Mouse (Mus musculus): ENCODE data around the gene Fdps. TPM values are rescaled to one million over a fixed set of nuclear protein-coding genes. Genes with fewer than 3 reads are reported as not detected.

Fdps gene
- total RNA-seq, 1 experiment = 184 TPM

- Histone ChIP-seq H3K27ac (ENCODE audit: insufficient read depth, low read depth, low read length, poor library complexity, severe bottlenecking) (no peak overlapping the region), H3K4me3 (ENCODE audit: insufficient read depth in 1 of 2, low read depth in 1 of 2, low read length in 2 of 2, poor library complexity in 1 of 2, severe bottlenecking in 1 of 2) (no peak overlapping the region), H3K4me1 (ENCODE audit: control insufficient read depth in 2 of 2, insufficient read depth in 2 of 2, low read length in 2 of 2, poor library complexity in 1 of 2) (peaks cover 0 to 12% of the 10 kb centered on the region in 2 experiments; a peak in 1 of 4 replicates), H3K9ac (ENCODE audit: insufficient read depth, low read depth, low read length, poor library complexity, severe bottlenecking) (no peak overlapping the region), H3K36me3 (ENCODE audit: control insufficient read depth, insufficient read depth, low read length, poor library complexity, severe bottlenecking) (no peaks in the 10 kb centered on the region), H3K9me3 (ENCODE audit: control insufficient read depth, insufficient read depth, low read depth, low read length) (no peaks in the 10 kb centered on the region)
- TF ChIP-seq ZNF384 (IDR thresholded peaks at IDR 0.05; ENCODE audit: low read depth, low read length) (no peak), ZC3H11A (IDR thresholded peaks at IDR 0.05; ENCODE audit: borderline replicate concordance, low read depth, low read length) (no peak), CHD2 (IDR thresholded peaks at IDR 0.05; ENCODE audit: low read depth, low read length) (no peak), HCFC1 (IDR thresholded peaks at IDR 0.05; ENCODE audit: borderline replicate concordance, insufficient read depth, low read length) (no peak), MAFK (IDR thresholded peaks at IDR 0.05; ENCODE audit: insufficient read depth, low read depth, low read length) (no peak)
- in situ Hi-C loops (cut with MboI; ENCODE audit: low sequenced_read_pairs in 2 of 2, unreplicated experiment in 2 of 2) = no loop called here
- no peak for DNase-seq (ENCODE audit: low read depth, low spot score)
Measured at GRCm38 (mm10) chr3:89145566-89145965, 43.8 kb upstream of the Fdps start.

- H3K4me1 ChIP-seq (ENCODE audit: control insufficient read depth in 2 of 2, insufficient read depth in 2 of 2, low read length in 2 of 2, poor library complexity in 1 of 2) = peaks cover 0 to 6% of the 10 kb centered on the region in 2 experiments; a peak in 1 of 4 replicates
- H3K9me3 ChIP-seq (ENCODE audit: control insufficient read depth, insufficient read depth, low read depth, low read length) = no peaks in the 10 kb centered on the region
- in situ Hi-C loops (cut with MboI; ENCODE audit: low sequenced_read_pairs in 2 of 2, unreplicated experiment in 2 of 2) = no loop called here
- H3K27ac ChIP-seq (ENCODE audit: insufficient read depth, low read depth, low read length, poor library complexity, severe bottlenecking) = no peak overlapping the region
- no peak overlapping the region for H3K9ac ChIP-seq (ENCODE audit: insufficient read depth, low read depth, low read length, poor library complexity, severe bottlenecking)
- no peak overlapping the region for H3K4me3 ChIP-seq (ENCODE audit: insufficient read depth in 1 of 2, low read depth in 1 of 2, low read length in 2 of 2, poor library complexity in 1 of 2, severe bottlenecking in 1 of 2)
- H3K36me3 ChIP-seq (ENCODE audit: control insufficient read depth, insufficient read depth, low read length, poor library complexity, severe bottlenecking) = no peaks in the 10 kb centered on the region
- TF ChIP-seq ZNF384 (IDR thresholded peaks at IDR 0.05; ENCODE audit: low read depth, low read length) (no peak), CHD2 (IDR thresholded peaks at IDR 0.05; ENCODE audit: low read depth, low read length) (no peak), HCFC1 (IDR thresholded peaks at IDR 0.05; ENCODE audit: borderline replicate concordance, insufficient read depth, low read length) (no peak), ZC3H11A (IDR thresholded peaks at IDR 0.05; ENCODE audit: borderline replicate concordance, low read depth, low read length) (no peak), MAFK (IDR thresholded peaks at IDR 0.05; ENCODE audit: insufficient read depth, low read depth, low read length) (no peak)
- no peak for DNase-seq (ENCODE audit: low read depth, low spot score)
Measured at GRCm38 (mm10) chr3:89144821-89145220, 43.1 kb upstream of the Fdps start.

- peak overlapping the region in 1 of 2 experiments; percentile 50; a peak in 1 of 4 replicates for H3K4me3 ChIP-seq (ENCODE audit: insufficient read depth in 1 of 2, low read depth in 1 of 2, low read length in 2 of 2, poor library complexity in 1 of 2, severe bottlenecking in 1 of 2)
- H3K36me3 ChIP-seq (ENCODE audit: control insufficient read depth, insufficient read depth, low read length, poor library complexity, severe bottlenecking) = no peaks in the 10 kb centered on the region
- no peak overlapping the region for H3K27ac ChIP-seq (ENCODE audit: insufficient read depth, low read depth, low read length, poor library complexity, severe bottlenecking)
- TF ChIP-seq CHD2 (IDR thresholded peaks at IDR 0.05; ENCODE audit: low read depth, low read length) = no peak
- no peak for TF ChIP-seq ZC3H11A (IDR thresholded peaks at IDR 0.05; ENCODE audit: borderline replicate concordance, low read depth, low read length)
- no peak for TF ChIP-seq ZNF384 (IDR thresholded peaks at IDR 0.05; ENCODE audit: low read depth, low read length)
- no peak for TF ChIP-seq HCFC1 (IDR thresholded peaks at IDR 0.05; ENCODE audit: borderline replicate concordance, insufficient read depth, low read length)
- no peak for TF ChIP-seq MAFK (IDR thresholded peaks at IDR 0.05; ENCODE audit: insufficient read depth, low read depth, low read length)
- peaks cover 0 to 6% of the 10 kb centered on the region in 2 experiments; a peak in 1 of 4 replicates for H3K4me1 ChIP-seq (ENCODE audit: control insufficient read depth in 2 of 2, insufficient read depth in 2 of 2, low read length in 2 of 2, poor library complexity in 1 of 2)
- peak; percentile 55 for DNase-seq (ENCODE audit: low read depth, low spot score)
- no peak overlapping the region for H3K9ac ChIP-seq (ENCODE audit: insufficient read depth, low read depth, low read length, poor library complexity, severe bottlenecking)
- in situ Hi-C loops (cut with MboI; ENCODE audit: low sequenced_read_pairs in 2 of 2, unreplicated experiment in 2 of 2) = no loop called here
- H3K9me3 ChIP-seq (ENCODE audit: control insufficient read depth, insufficient read depth, low read depth, low read length) = no peaks in the 10 kb centered on the region
Measured at GRCm38 (mm10) chr3:89136365-89136764, 34.6 kb upstream of the Fdps start.

GRCm38 (mm10) chr3:89135958-89136357 lies 34.2 kb upstream of the Fdps start, which contains the start of gene Pklr:
Gene Pklr (plus strand): TSS chr3:89136142.
- in situ Hi-C loops (cut with MboI; ENCODE audit: low sequenced_read_pairs in 2 of 2, unreplicated experiment in 2 of 2) = no loop called here
- peak within 1 kb of the TSS; percentile 50 to 57; a peak in 2 of 4 replicates for H3K4me3 ChIP-seq (ENCODE audit: insufficient read depth in 1 of 2, low read depth in 1 of 2, low read length in 2 of 2, poor library complexity in 1 of 2, severe bottlenecking in 1 of 2)
- H3K9ac ChIP-seq (ENCODE audit: insufficient read depth, low read depth, low read length, poor library complexity, severe bottlenecking) = peak within 1 kb of the TSS; percentile 60; the same call in 1 of the 2 replicates
- TF ChIP-seq ZNF384 (IDR thresholded peaks at IDR 0.05; ENCODE audit: low read depth, low read length) = no peak
- no peak for TF ChIP-seq HCFC1 (IDR thresholded peaks at IDR 0.05; ENCODE audit: borderline replicate concordance, insufficient read depth, low read length)
- no peaks in the 10 kb centered on the region for H3K36me3 ChIP-seq (ENCODE audit: control insufficient read depth, insufficient read depth, low read length, poor library complexity, severe bottlenecking)
- no peak for DNase-seq (ENCODE audit: low read depth, low spot score)
- peaks cover 0 to 6% of the 10 kb centered on the region in 2 experiments; a peak in 1 of 4 replicates for H3K4me1 ChIP-seq (ENCODE audit: control insufficient read depth in 2 of 2, insufficient read depth in 2 of 2, low read length in 2 of 2, poor library complexity in 1 of 2)
- no peaks in the 10 kb centered on the region for H3K9me3 ChIP-seq (ENCODE audit: control insufficient read depth, insufficient read depth, low read depth, low read length)
- no peak within 1 kb of the TSS for H3K27ac ChIP-seq (ENCODE audit: insufficient read depth, low read depth, low read length, poor library complexity, severe bottlenecking)

GRCm38 (mm10) chr3:89133752-89134151 lies 32.0 kb upstream of the Fdps start:
- Histone ChIP-seq H3K27ac (ENCODE audit: insufficient read depth, low read depth, low read length, poor library complexity, severe bottlenecking) (no peak overlapping the region), H3K36me3 (ENCODE audit: control insufficient read depth, insufficient read depth, low read length, poor library complexity, severe bottlenecking) (no peaks in the 10 kb centered on the region), H3K9me3 (ENCODE audit: control insufficient read depth, insufficient read depth, low read depth, low read length) (no peaks in the 10 kb centered on the region), H3K9ac (ENCODE audit: insufficient read depth, low read depth, low read length, poor library complexity, severe bottlenecking) (no peak overlapping the region), H3K4me3 (ENCODE audit: insufficient read depth in 1 of 2, low read depth in 1 of 2, low read length in 2 of 2, poor library complexity in 1 of 2, severe bottlenecking in 1 of 2) (no peak overlapping the region), H3K4me1 (ENCODE audit: control insufficient read depth in 2 of 2, insufficient read depth in 2 of 2, low read length in 2 of 2, poor library complexity in 1 of 2) (peaks cover 0 to 6% of the 10 kb centered on the region in 2 experiments; a peak in 1 of 4 replicates)
- no peak for DNase-seq (ENCODE audit: low read depth, low spot score)
- TF ChIP-seq MAFK (IDR thresholded peaks at IDR 0.05; ENCODE audit: insufficient read depth, low read depth, low read length) (no peak), ZNF384 (IDR thresholded peaks at IDR 0.05; ENCODE audit: low read depth, low read length) (no peak), HCFC1 (IDR thresholded peaks at IDR 0.05; ENCODE audit: borderline replicate concordance, insufficient read depth, low read length) (no peak), CHD2 (IDR thresholded peaks at IDR 0.05; ENCODE audit: low read depth, low read length) (no peak), ZC3H11A (IDR thresholded peaks at IDR 0.05; ENCODE audit: borderline replicate concordance, low read depth, low read length) (no peak)
- in situ Hi-C loops (cut with MboI; ENCODE audit: low sequenced_read_pairs in 2 of 2, unreplicated experiment in 2 of 2) = no loop called here

Measured in ES-E14 (cell line).